Mouse (Mus musculus) midbrain, embryonic 15.5 days (tissue): ENCODE results near the gene Rgl1. TPM values are rescaled to one million over a fixed set of nuclear protein-coding genes. Genes with fewer than 3 reads are reported as not detected.

Experiments
- ATAC-seq: fragments of 200-750 bp; cut with Nextera tagmentation; replicated peaks from 2 replicates; pipeline ENCODE4 v1.8.0; 2017; ENCODE audit warnings: moderate TSS enrichment
- H3K27ac ChIP-seq: fragments of 300-500 bp; sonication (generic); 2 replicates; pipeline ENCODE4 v1.5.1; 2015; ENCODE audit warnings: mild to moderate bottlenecking, inconsistent platforms
- H3K27me3 ChIP-seq: fragments of 300-500 bp; sonication (generic); replicated peaks from 2 replicates; pipeline ENCODE4 v1.6.1; 2015; ENCODE audit warnings: inconsistent platforms
- H3K36me3 ChIP-seq: fragments of 300-500 bp; sonication (generic); replicated peaks from 2 replicates; pipeline ENCODE4 v1.6.1; 2015; ENCODE audit warnings: inconsistent platforms
- H3K4me1 ChIP-seq: fragments of 300-500 bp; sonication (generic); 2 replicates; pipeline ENCODE4 v1.6.1; 2015; ENCODE audit warnings: inconsistent platforms
- H3K4me2 ChIP-seq: fragments of 300-500 bp; sonication (generic); 2 replicates; pipeline ENCODE4 v1.6.1; 2015; ENCODE audit warnings: inconsistent platforms, mild to moderate bottlenecking, moderate library complexity
- H3K4me3 ChIP-seq: fragments of 300-500 bp; sonication (generic); 2 replicates; pipeline ENCODE4 v1.5.1; 2015; ENCODE audit warnings: mild to moderate bottlenecking, inconsistent platforms
- H3K9ac ChIP-seq: fragments of 300-500 bp; sonication (generic); 2 replicates; pipeline ENCODE4 v1.6.1; 2015; ENCODE audit warnings: mild to moderate bottlenecking, inconsistent platforms
- H3K9me3 ChIP-seq: fragments of 300-500 bp; sonication (generic); 2 replicates; pipeline ENCODE4 v1.6.1; 2016; ENCODE audit warnings: inconsistent platforms
- WGBS: fragments of 180-500 bp; shearing (Covaris S2); methylation state at CpG from one replicate; pipeline ENCODE4 v1.1.7; 2015; ENCODE audit warnings: mixed read lengths; 5-methylcytosine and 5-hydroxymethylcytosine counted together
- polyA plus RNA-seq: library from polyadenylated mRNA; unstranded; fragments of >200 nt; fragmentation: Nextera tagmentation; extraction: Ambion mirVana; gene quantifications from 2 replicates; pipeline ENCODE4 v1.2.1, GENCODE M21; 2015

Rgl1 gene
- polyA plus RNA-seq: 14.9 and 15.7 TPM in 2 replicates

- H3K4me3 ChIP-seq: peak within 1 kb of the TSS; percentile 80
- peaks cover 17% of the 10 kb centered on the region for H3K4me1 ChIP-seq
- H3K27ac ChIP-seq: peak within 1 kb of the TSS; percentile 85
- peak; percentile 97 for ATAC-seq
- H3K36me3 ChIP-seq: peaks cover 11% of the 10 kb centered on the region
- no peaks in the 10 kb centered on the region for H3K27me3 ChIP-seq
- peak within 1 kb of the TSS; percentile 85 for H3K9ac ChIP-seq
- H3K4me2 ChIP-seq: peak within 1 kb of the TSS; percentile 90
- WGBS: under 1% methylated on average over 86 of the region's 86 CpGs
- H3K9me3 ChIP-seq: no peaks in the 10 kb centered on the region
Measured at GRCm38 (mm10) chr1:152766032-152766772, at the start of gene Rgl1, which contains the start of gene Arpc5. TSS of gene Rgl1 (minus strand) at chr1:152766351. TSS of gene Arpc5 (plus strand) at chr1:152766542.

GRCm38 (mm10) chr1:152815265-152815701, 49.1 kb upstream of the Rgl1 start:
- ATAC-seq: peak; percentile 71; the same call in 1 of the 2 replicates
- 26% methylated on average over 7 of the region's 7 CpGs for WGBS
- no peaks in the 10 kb centered on the region for H3K9me3 ChIP-seq
- peaks cover 20% of the 10 kb centered on the region for H3K4me1 ChIP-seq
- no peak overlapping the region for H3K4me3 ChIP-seq
- no peak overlapping the region for H3K9ac ChIP-seq
- H3K36me3 ChIP-seq: no peaks in the 10 kb centered on the region
- H3K27me3 ChIP-seq: no peaks in the 10 kb centered on the region
- H3K27ac ChIP-seq: no peak overlapping the region
- H3K4me2 ChIP-seq: no peak overlapping the region

- no peak overlapping the region for H3K9ac ChIP-seq
- H3K27me3 ChIP-seq: no peaks in the 10 kb centered on the region
- no peaks in the 10 kb centered on the region for H3K9me3 ChIP-seq
- H3K36me3 ChIP-seq: no peaks in the 10 kb centered on the region
- WGBS: 58% methylated on average over 13 of the region's 13 CpGs
- no peaks in the 10 kb centered on the region for H3K4me1 ChIP-seq
- ATAC-seq: no peak
- H3K4me3 ChIP-seq: no peak overlapping the region
- H3K27ac ChIP-seq: no peak overlapping the region
- H3K4me2 ChIP-seq: no peak overlapping the region
Measured at GRCm38 (mm10) chr1:152810533-152811439, 44.6 kb upstream of the Rgl1 start.

- H3K4me3 ChIP-seq: no peak overlapping the region
- H3K4me2 ChIP-seq: no peak overlapping the region
- WGBS: 45% methylated on average over 8 of the region's 8 CpGs
- H3K9me3 ChIP-seq: no peaks in the 10 kb centered on the region
- no peaks in the 10 kb centered on the region for H3K4me1 ChIP-seq
- H3K36me3 ChIP-seq: no peaks in the 10 kb centered on the region
- no peak overlapping the region for H3K9ac ChIP-seq
- H3K27me3 ChIP-seq: no peaks in the 10 kb centered on the region
- no peak overlapping the region for H3K27ac ChIP-seq
- no peak for ATAC-seq
Measured at GRCm38 (mm10) chr1:152809541-152810252, 43.5 kb upstream of the Rgl1 start.

- H3K4me1 ChIP-seq: no peaks in the 10 kb centered on the region
- no peak for ATAC-seq
- no peak overlapping the region for H3K27ac ChIP-seq
- no peaks in the 10 kb centered on the region for H3K9me3 ChIP-seq
- 96% methylated on average over 2 of the region's 2 CpGs for WGBS
- H3K9ac ChIP-seq: no peak overlapping the region
- H3K36me3 ChIP-seq: no peaks in the 10 kb centered on the region
- no peaks in the 10 kb centered on the region for H3K27me3 ChIP-seq
- no peak overlapping the region for H3K4me2 ChIP-seq
- no peak overlapping the region for H3K4me3 ChIP-seq
Measured at GRCm38 (mm10) chr1:152808392-152808680, 42.2 kb upstream of the Rgl1 start.

- WGBS: 84% methylated on average over 18 of the region's 18 CpGs
- Histone ChIP-seq H3K4me3 (no peak overlapping the region), H3K4me2 (no peak overlapping the region), H3K36me3 (no peaks in the 10 kb centered on the region), H3K9ac (no peak overlapping the region), H3K27ac (no peak overlapping the region), H3K9me3 (no peaks in the 10 kb centered on the region), H3K27me3 (no peaks in the 10 kb centered on the region), H3K4me1 (no peaks in the 10 kb centered on the region)
- ATAC-seq: no peak
Measured at GRCm38 (mm10) chr1:152807619-152808391, 41.7 kb upstream of the Rgl1 start.

GRCm38 (mm10) chr1:152804907-152805306, 38.8 kb upstream of the Rgl1 start:
- Histone ChIP-seq H3K9me3 (no peaks in the 10 kb centered on the region), H3K4me1 (peaks cover 2% of the 10 kb centered on the region), H3K4me2 (no peak overlapping the region), H3K4me3 (no peak overlapping the region), H3K9ac (no peak overlapping the region), H3K36me3 (no peaks in the 10 kb centered on the region), H3K27me3 (no peaks in the 10 kb centered on the region), H3K27ac (no peak overlapping the region)
- no peak for ATAC-seq
- WGBS: 86% methylated on average over 6 of the region's 6 CpGs

GRCm38 (mm10) chr1:152800633-152801176, 34.6 kb upstream of the Rgl1 start:
- 88% methylated on average over 13 of the region's 13 CpGs for WGBS
- no peak for ATAC-seq

GRCm38 (mm10) chr1:152799897-152800296, 33.7 kb upstream of the Rgl1 start, which contains the start of gene Ncf2:
TSS of gene Ncf2 (plus strand) at chr1:152800194.
- Histone ChIP-seq H3K9me3 (no peaks in the 10 kb centered on the region), H3K27me3 (no peaks in the 10 kb centered on the region), H3K36me3 (no peaks in the 10 kb centered on the region), H3K9ac (no peak within 1 kb of the TSS), H3K4me1 (peaks cover 5% of the 10 kb centered on the region), H3K4me3 (no peak within 1 kb of the TSS), H3K4me2 (no peak within 1 kb of the TSS), H3K27ac (no peak within 1 kb of the TSS)
- WGBS: 8% methylated on average over 2 of the region's 2 CpGs
- ATAC-seq: peak; percentile 78

More at GRCm38 (mm10) chr1:152800633-152801176, 34.6 kb upstream of the Rgl1 start:
- H3K9me3 ChIP-seq: no peaks in the 10 kb centered on the region
- no peak overlapping the region for H3K27ac ChIP-seq
- H3K27me3 ChIP-seq: no peaks in the 10 kb centered on the region
- no peak overlapping the region for H3K4me2 ChIP-seq
- no peaks in the 10 kb centered on the region for H3K36me3 ChIP-seq
- H3K4me3 ChIP-seq: no peak overlapping the region
- peaks cover 5% of the 10 kb centered on the region for H3K4me1 ChIP-seq
- H3K9ac ChIP-seq: no peak overlapping the region

GRCm38 (mm10) chr1:152798125-152798524, 32.0 kb upstream of the Rgl1 start:
- Histone ChIP-seq H3K9me3 (no peaks in the 10 kb centered on the region), H3K4me2 (no peak overlapping the region), H3K4me1 (peaks cover 5% of the 10 kb centered on the region), H3K9ac (no peak overlapping the region), H3K36me3 (no peaks in the 10 kb centered on the region), H3K27ac (no peak overlapping the region), H3K4me3 (no peak overlapping the region), H3K27me3 (no peaks in the 10 kb centered on the region)
- ATAC-seq: no peak
- WGBS: 88% methylated on average over 9 of the region's 9 CpGs

- Histone ChIP-seq H3K9ac (no peak overlapping the region), H3K4me3 (no peak overlapping the region), H3K27ac (no peak overlapping the region), H3K9me3 (no peaks in the 10 kb centered on the region), H3K4me1 (peaks cover 5% of the 10 kb centered on the region), H3K36me3 (no peaks in the 10 kb centered on the region), H3K27me3 (no peaks in the 10 kb centered on the region), H3K4me2 (no peak overlapping the region)
- 84% methylated on average over 8 of the region's 8 CpGs for WGBS
- ATAC-seq: no peak
Measured at GRCm38 (mm10) chr1:152796683-152797263, 30.6 kb upstream of the Rgl1 start.
